ENCODE assay signal across 8 mouse cellular contexts in the genomic region with DNA sequence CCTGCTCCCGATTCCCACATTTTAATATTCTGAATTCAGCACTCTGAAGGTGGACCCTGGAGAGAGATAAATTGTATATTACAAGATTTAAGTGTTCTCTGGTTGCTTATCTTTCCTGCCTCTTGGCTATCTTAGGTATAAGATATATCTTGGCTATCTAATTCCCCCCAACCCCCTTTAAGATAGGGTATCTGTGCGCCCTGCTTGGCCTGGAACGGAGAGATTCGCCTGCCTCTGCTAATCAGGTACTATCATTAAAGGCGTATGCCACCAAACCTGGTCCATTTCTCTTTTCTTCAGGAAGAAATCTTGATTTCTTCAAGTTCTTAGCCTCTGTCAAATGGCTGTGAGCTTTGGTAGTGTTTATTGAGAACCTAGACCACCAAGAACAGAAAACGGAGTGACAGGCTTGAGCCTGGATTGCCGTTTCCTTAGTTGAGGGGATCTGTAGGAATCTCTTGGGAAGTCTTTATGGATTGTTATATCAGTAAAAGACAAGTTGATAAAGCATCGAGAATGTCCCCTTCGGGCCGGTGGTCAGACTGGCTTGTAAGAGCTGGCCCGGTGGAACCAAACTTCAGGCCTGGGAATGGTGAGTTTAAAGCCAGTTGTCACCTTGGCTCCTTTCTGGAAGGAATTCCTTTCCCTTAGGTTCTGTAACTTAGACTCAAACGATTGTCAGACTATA. TPM values are rescaled to one million over a fixed set of nuclear protein-coding genes. Genes with fewer than 3 reads are reported as not detected.
A peak's percentile ranks its signal among the peaks of the same experiment; 100 is the strongest.
DNase-seq lines count a peak whose midpoint lies in the region; ATAC-seq and TF ChIP-seq lines count a peak whose summit lies in the region.

No protein-coding gene starts in this region.

- TF ChIP-seq POLR2A in cortical plate, adult 2 months (IDR thresholded peaks at IDR 0.05; ENCODE audit: extremely low read depth, insufficient read depth, low read length): no peak

- peak overlapping the region; percentile 88 for H3K4me3 ChIP-seq in kidney, embryonic 15.5 days (replicated peaks)
- peak overlapping the region; percentile 52 for H3K4me3 ChIP-seq in cortical plate, adult 2 months (ENCODE audit: insufficient read depth, low read length)
- H3K4me3 ChIP-seq in hindbrain, postnatal 0 days (ENCODE audit: low read length): peak overlapping the region; percentile 92
- peak overlapping the region; percentile 91 for H3K4me3 ChIP-seq in midbrain, embryonic 15.5 days

- H3K27ac ChIP-seq in kidney, embryonic 15.5 days: peak overlapping the region; percentile 95
- peak overlapping the region; percentile 68 for H3K27ac ChIP-seq in cortical plate, adult 2 months (ENCODE audit: insufficient read depth, low read length)
- no peak overlapping the region for H3K27ac ChIP-seq in hindbrain, postnatal 0 days
- H3K27ac ChIP-seq in midbrain, embryonic 15.5 days: peak overlapping the region; percentile 95; the same call in 1 of the 2 replicates

- H3K27me3 ChIP-seq in kidney, embryonic 15.5 days: no peaks in the 10 kb centered on the region
- H3K27me3 ChIP-seq in hindbrain, postnatal 0 days (ENCODE audit: insufficient read depth, low read length): no peaks in the 10 kb centered on the region
- H3K27me3 ChIP-seq in midbrain, embryonic 15.5 days (replicated peaks): no peaks in the 10 kb centered on the region

- ATAC-seq in kidney, embryonic 15.5 days (replicated peaks; ENCODE audit: low FRiP score): no peak
- no peak for ATAC-seq in hindbrain, postnatal 0 days
- no peak for ATAC-seq in midbrain, embryonic 15.5 days (replicated peaks)
- no peak for ATAC-seq in inflammation-experienced regulatory T-cells, adult 6 months

- no peak for DNase-seq in kidney, adult 9 months
- no peak for DNase-seq in hindbrain, postnatal 0 days (ENCODE audit: low spot score)
- DNase-seq in embryo, embryonic 10 days (ENCODE audit: low spot score): no peak
- no peak for DNase-seq in cerebellum, adult 18-20 months

- WGBS in kidney, embryonic 15.5 days: 48% methylated on average over 12 of the region's 12 CpGs
- WGBS in hindbrain, postnatal 0 days: 47% methylated on average over 12 of the region's 12 CpGs
- 55% methylated on average over 12 of the region's 12 CpGs for WGBS in midbrain, embryonic 15.5 days

- H3K4me1 ChIP-seq in kidney, embryonic 15.5 days: peaks cover 21% of the 10 kb centered on the region
- H3K4me1 ChIP-seq in cortical plate, adult 2 months (ENCODE audit: control insufficient read depth, insufficient read depth, low read length): no peaks in the 10 kb centered on the region; the same call in 1 of the 2 replicates
- 0 out of 2 replicates have a peak, but pooled peaks cover 3% of the 10 kb centered on the region for H3K4me1 ChIP-seq in hindbrain, postnatal 0 days (ENCODE audit: insufficient read depth, low read length)
- H3K4me1 ChIP-seq in midbrain, embryonic 15.5 days: peaks cover 23% of the 10 kb centered on the region

- H3K9me3 ChIP-seq in kidney, embryonic 15.5 days (replicated peaks): no peaks in the 10 kb centered on the region
- no peaks in the 10 kb centered on the region for H3K9me3 ChIP-seq in hindbrain, postnatal 0 days (ENCODE audit: low read length)
- no peaks in the 10 kb centered on the region for H3K9me3 ChIP-seq in midbrain, embryonic 15.5 days

- no peak for TF ChIP-seq CTCF in cortical plate, adult 2 months (IDR thresholded peaks at IDR 0.05; ENCODE audit: extremely low read depth, insufficient read depth, low read length)
- no peak for TF ChIP-seq CTCF in hindbrain, postnatal 0 days (IDR thresholded peaks at IDR 0.05; ENCODE audit: low read depth)

- peak overlapping the region; percentile 89 for H3K9ac ChIP-seq in kidney, embryonic 15.5 days
- peak overlapping the region; percentile 87 for H3K9ac ChIP-seq in hindbrain, postnatal 0 days (replicated peaks; ENCODE audit: low read length)
- H3K9ac ChIP-seq in midbrain, embryonic 15.5 days: peak overlapping the region; percentile 84

- H3K4me2 ChIP-seq in kidney, embryonic 15.5 days: peak overlapping the region; percentile 73
- H3K4me2 ChIP-seq in hindbrain, postnatal 0 days (ENCODE audit: low read depth, low read length): peak overlapping the region; percentile 66
- H3K4me2 ChIP-seq in midbrain, embryonic 15.5 days: peak overlapping the region; percentile 68

- H3K36me3 ChIP-seq in kidney, embryonic 15.5 days: no peaks in the 10 kb centered on the region
- no peaks in the 10 kb centered on the region for H3K36me3 ChIP-seq in hindbrain, postnatal 0 days (ENCODE audit: insufficient read depth, low read length)
- H3K36me3 ChIP-seq in midbrain, embryonic 15.5 days (replicated peaks): no peaks in the 10 kb centered on the region

RNA-seq across cellular contexts. Expression of a gene that starts 11.0 kb away (rescaled TPM):
- polyA plus RNA-seq in kidney, embryonic 15.5 days (2015; fragmentation: Nextera tagmentation; extraction: Ambion mirVana): 8.5 and 9.1 TPM in 2 replicates
- polyA plus RNA-seq in cortical plate, adult 2 months (2012; rRNA removed): 39.7 and 41.0 TPM in 2 replicates
- 18.2 and 19.6 TPM in 2 replicates for total RNA-seq in hindbrain, postnatal 0 days (2014; rRNA removed)
- polyA plus RNA-seq in hindbrain, postnatal 0 days (2015; fragmentation: Nextera tagmentation; extraction: Ambion mirVana): 7.1 and 7.5 TPM in 2 replicates
- 8.6 and 10.1 TPM in 2 replicates for polyA plus RNA-seq in midbrain, embryonic 15.5 days (2015; fragmentation: Nextera tagmentation; extraction: Ambion mirVana)
- 10 to 100 TPM in 2 of 3 experiments, 1 to 10 TPM in 1; 8.7 to 15.9 (median 12.1) TPM for polyA plus RNA-seq in inflammation-experienced regulatory T-cells, adult 6 months (2017; shearing (Covaris generic))

RNA-seq across cellular contexts. Expression of a gene that starts 48.4 kb away (rescaled TPM):
- polyA plus RNA-seq in kidney, embryonic 15.5 days (2015; fragmentation: Nextera tagmentation; extraction: Ambion mirVana): 64.6 and 65.5 TPM in 2 replicates
- 103 and 105 TPM in 2 replicates for polyA plus RNA-seq in cortical plate, adult 2 months (2012; rRNA removed)
- total RNA-seq in hindbrain, postnatal 0 days (2014; rRNA removed): 47.6 and 57.5 TPM in 2 replicates
- 30.6 and 35.1 TPM in 2 replicates for polyA plus RNA-seq in hindbrain, postnatal 0 days (2015; fragmentation: Nextera tagmentation; extraction: Ambion mirVana)
- polyA plus RNA-seq in midbrain, embryonic 15.5 days (2015; fragmentation: Nextera tagmentation; extraction: Ambion mirVana): 37.1 and 42.1 TPM in 2 replicates
- polyA plus RNA-seq in inflammation-experienced regulatory T-cells, adult 6 months (2017; shearing (Covaris generic)): 10 to 100 TPM; 49.4 to 80.0 (median 63.0) TPM
